Mouse (Mus musculus) ES-E14 (cell line): Measurements from ENCODE around the gene Nolc1. TPM values are rescaled to one million over a fixed set of nuclear protein-coding genes. Genes with fewer than 3 reads are reported as not detected.
A peak's percentile ranks its signal among the peaks of the same experiment; 100 is the strongest.

Experiments used
- DNase-seq: peaks from one replicate; pipeline ENCODE4 v3.0.0-alpha.2; 2013; ENCODE audit warnings: low read depth, low spot score
- H3K27ac ChIP-seq: 2 replicates; pipeline ENCODE4 v1.5.1; 2012; ENCODE audit warnings: low read depth, mild to moderate bottlenecking, low read length, moderate library complexity, mixed read lengths; ENCODE audit not compliant: poor library complexity, insufficient read depth, severe bottlenecking
- H3K36me3 ChIP-seq: 2 replicates; pipeline ENCODE4 v1.6.1; 2012; ENCODE audit warnings: mild to moderate bottlenecking, low read length, moderate library complexity, mixed read lengths; ENCODE audit not compliant: control insufficient read depth, poor library complexity, insufficient read depth, severe bottlenecking
- H3K4me1 ChIP-seq, 2 experiments: fragments of 150-350 bp in 1 of 2; sonication (generic) in 1 of 2; 2 replicates each; pipeline ENCODE4 v1.6.1; 2012; ENCODE audit warnings: low read length in 2 of 2, mild to moderate bottlenecking in 1 of 2, mixed read lengths in 1 of 2; ENCODE audit not compliant: control insufficient read depth in 2 of 2, insufficient read depth in 2 of 2, poor library complexity in 1 of 2
- H3K4me3 ChIP-seq, 2 experiments: fragments of 150-350 bp in 1 of 2; sonication (generic) in 1 of 2; 2 replicates each; pipeline ENCODE4 v1.5.1; 2012; ENCODE audit warnings: low read length in 2 of 2, low read depth in 1 of 2, mild to moderate bottlenecking in 1 of 2, mixed read lengths in 1 of 2; ENCODE audit not compliant: insufficient read depth in 1 of 2, poor library complexity in 1 of 2, severe bottlenecking in 1 of 2
- H3K9ac ChIP-seq: 2 replicates; pipeline ENCODE4 v1.6.1; 2012; ENCODE audit warnings: low read depth, mild to moderate bottlenecking, low read length, mixed read lengths; ENCODE audit not compliant: poor library complexity, insufficient read depth, severe bottlenecking
- H3K9me3 ChIP-seq: fragments of 150-350 bp; sonication (generic); 2 replicates; pipeline ENCODE4 v1.6.1; 2012; ENCODE audit warnings: low read depth, mild to moderate bottlenecking, low read length; ENCODE audit not compliant: control insufficient read depth, insufficient read depth
- CHD2 ChIP-seq: IDR thresholded peaks from 2 replicates; pipeline ENCODE4 v1.6.1; 2014; ENCODE audit warnings: mild to moderate bottlenecking, low read depth, low read length, inconsistent platforms
- HCFC1 ChIP-seq: IDR thresholded peaks from 2 replicates; pipeline ENCODE4 v1.6.1; 2012; ENCODE audit warnings: low read length, inconsistent platforms, borderline replicate concordance; ENCODE audit not compliant: insufficient read depth
- MAFK ChIP-seq: IDR thresholded peaks from 2 replicates; pipeline ENCODE4 v1.6.1; 2014; ENCODE audit warnings: mild to moderate bottlenecking, low read depth, low read length, inconsistent platforms; ENCODE audit not compliant: insufficient read depth
- ZC3H11A ChIP-seq: IDR thresholded peaks from 2 replicates; pipeline ENCODE4 v1.6.1; 2012; ENCODE audit warnings: low read depth, mild to moderate bottlenecking, inconsistent platforms, low read length, borderline replicate concordance
- ZNF384 ChIP-seq: IDR thresholded peaks from 2 replicates; pipeline ENCODE4 v1.6.1; 2012; ENCODE audit warnings: low read depth, low read length, inconsistent platforms
- in situ Hi-C, 2 experiments: fragments of 600-800 bp; cut with MboI; formaldehyde crosslinking; loops; one replicate each; pipeline ENCODE4 v1.15.1; 2025; ENCODE audit warnings: low sequenced_read_pairs in 2 of 2, inconsistent platforms in 1 of 2; ENCODE audit not compliant: unreplicated experiment in 2 of 2
- total RNA-seq: library from RNA; depleted of rRNA; stranded (reverse); fragments of 300-350 nt; gene quantifications from 2 replicates; pipeline ENCODE4 v1.2.3, GENCODE M21; 2012

Gene Nolc1
- total RNA-seq, 1 experiment = 140 TPM

DNA sequence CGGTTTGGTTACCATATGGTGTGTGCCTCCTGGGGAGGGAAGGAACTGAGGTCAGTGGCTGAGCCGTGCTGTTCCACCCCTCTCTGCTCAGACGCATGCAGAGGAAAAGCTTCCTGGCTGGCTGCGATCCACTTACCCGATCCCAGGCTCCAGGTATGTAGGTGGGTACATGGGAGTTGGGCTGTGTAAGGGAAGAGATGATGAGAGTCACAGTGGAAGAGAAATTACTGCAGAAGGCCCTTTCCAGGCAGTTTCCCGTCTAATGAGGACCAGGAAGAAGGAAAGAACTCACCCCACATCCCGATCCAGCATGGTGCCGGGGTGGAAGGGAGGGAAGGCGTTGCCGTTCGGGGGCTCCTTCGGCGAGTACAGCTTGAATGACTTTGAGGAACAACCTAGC is 39.7 kb upstream of the Nolc1 start:
- no peak overlapping the region for H3K4me3 ChIP-seq
- TF ChIP-seq HCFC1 (no peak), CHD2 (no peak), ZC3H11A (no peak), ZNF384 (no peak)
- in situ Hi-C loops = no loop called here
- H3K36me3 ChIP-seq = peaks cover 52% of the 10 kb centered on the region
- no peaks in the 10 kb centered on the region for H3K9me3 ChIP-seq
- H3K9ac ChIP-seq = peak overlapping the region; percentile 23; the same call in 1 of the 2 replicates
- no peak for DNase-seq
- peak overlapping the region; percentile 35; the same call in 1 of the 2 replicates for H3K27ac ChIP-seq
- H3K4me1 ChIP-seq = peaks cover 3 to 16% of the 10 kb centered on the region in 2 experiments

DNA sequence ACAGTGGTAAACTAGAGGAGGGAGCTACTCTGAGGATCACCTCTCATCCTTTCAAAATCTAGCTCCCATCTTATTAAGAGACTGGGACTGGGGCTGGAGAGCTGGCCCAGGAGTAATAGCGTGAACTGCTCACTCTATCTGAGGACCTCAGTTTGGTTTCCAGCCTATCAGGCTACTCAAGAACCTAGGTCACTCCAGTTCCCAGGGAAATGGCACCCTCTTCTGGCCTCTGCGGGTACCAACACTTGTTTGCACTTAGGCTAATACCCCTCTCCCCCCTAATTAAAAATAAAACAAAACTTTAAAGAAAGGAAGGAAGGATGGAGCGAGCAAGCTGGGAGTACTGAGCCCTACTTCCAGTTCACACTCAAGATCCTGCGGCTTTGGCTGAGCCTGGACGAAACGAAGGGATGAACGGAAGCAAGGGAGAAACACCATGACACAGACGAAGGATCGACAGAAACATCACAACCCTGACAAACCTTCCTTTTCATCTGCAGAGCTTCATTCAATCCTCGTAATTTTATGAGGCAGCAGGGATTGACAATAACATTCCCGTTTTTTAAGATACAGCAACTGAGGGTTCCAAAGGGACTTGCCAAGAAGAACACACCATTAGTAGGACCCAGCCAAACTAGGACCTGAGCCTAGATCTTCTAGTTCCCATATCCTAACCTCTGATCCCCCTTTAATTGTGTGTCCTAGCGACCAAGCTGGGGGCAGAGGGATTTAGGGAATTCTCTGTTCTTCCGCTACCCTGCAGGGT is 39.0 kb upstream of the Nolc1 start:
- no peaks in the 10 kb centered on the region for H3K9me3 ChIP-seq
- peaks cover 3 to 17% of the 10 kb centered on the region in 2 experiments for H3K4me1 ChIP-seq
- peak overlapping the region; percentile 59; the same call in 1 of the 2 replicates for H3K27ac ChIP-seq
- in situ Hi-C loops = no loop called here
- H3K9ac ChIP-seq = peak overlapping the region; percentile 23; the same call in 1 of the 2 replicates
- H3K4me3 ChIP-seq = peak overlapping the region; percentile 49 to 84
- DNase-seq = no peak
- no peak for TF ChIP-seq ZC3H11A
- no peak for TF ChIP-seq CHD2
- TF ChIP-seq HCFC1 = no peak
- no peak for TF ChIP-seq ZNF384
- TF ChIP-seq MAFK = no peak
- peaks cover 52% of the 10 kb centered on the region for H3K36me3 ChIP-seq

- Histone ChIP-seq H3K9ac (peak overlapping the region; percentile 81; the same call in 1 of the 2 replicates), H3K4me1 (peaks cover 3 to 18% of the 10 kb centered on the region in 2 experiments), H3K36me3 (peaks cover 45% of the 10 kb centered on the region), H3K27ac (peak overlapping the region; percentile 70; the same call in 1 of the 2 replicates), H3K9me3 (no peaks in the 10 kb centered on the region), H3K4me3 (peak overlapping the region; percentile 75 to 84)
- no peak for TF ChIP-seq HCFC1
- TF ChIP-seq ZC3H11A = no peak
- TF ChIP-seq MAFK = no peak
- no peak for TF ChIP-seq ZNF384
- TF ChIP-seq CHD2 = 0 out of 2 replicates have a peak, but pooled peaks have one; percentile 14
- DNase-seq = peak; percentile 66
- in situ Hi-C loops = no loop called here
These were observed 38.3 kb upstream of the Nolc1 start for GRCm38 (mm10) chr19:46037243-46037924.

- Histone ChIP-seq H3K36me3 (peaks cover 37% of the 10 kb centered on the region), H3K4me1 (peaks cover 3 to 15% of the 10 kb centered on the region in 2 experiments; a peak in 3 of 4 replicates), H3K4me3 (peak overlapping the region; percentile 75 to 84), H3K27ac (peak overlapping the region; percentile 81), H3K9me3 (no peaks in the 10 kb centered on the region), H3K9ac (peak overlapping the region; percentile 81)
- TF ChIP-seq MAFK = no peak
- TF ChIP-seq CHD2 = no peak
- TF ChIP-seq ZNF384 = no peak
- no peak for TF ChIP-seq ZC3H11A
- no peak for TF ChIP-seq HCFC1
- in situ Hi-C loops = no loop called here
- DNase-seq = no peak
These were observed 37.5 kb upstream of the Nolc1 start for GRCm38 (mm10) chr19:46037925-46038850.
